Mouse (Mus musculus) olfactory bulb, adult 2 months (tissue): ENCODE measurements around the gene Pcdh15.

Experiments
- CTCF ChIP-seq: fragments of 200-500 bp; IDR thresholded peaks from 2 replicates; pipeline ENCODE4 v1.5.1; 2012; ENCODE audit warnings: low read depth, mild to moderate bottlenecking, low read length, moderate library complexity; ENCODE audit not compliant: insufficient read depth
- POLR2A ChIP-seq: fragments of 200-500 bp; IDR thresholded peaks from 2 replicates; pipeline ENCODE4 v1.6.1; 2012; ENCODE audit warnings: mild to moderate bottlenecking, low read depth, low read length, moderate library complexity; ENCODE audit not compliant: insufficient read depth

GRCm38 (mm10) chr10:73097176-73097575 lies 2.0 kb upstream of the Pcdh15 start:
- TF ChIP-seq CTCF (no peak), POLR2A (no peak)
